In the genomic region with DNA sequence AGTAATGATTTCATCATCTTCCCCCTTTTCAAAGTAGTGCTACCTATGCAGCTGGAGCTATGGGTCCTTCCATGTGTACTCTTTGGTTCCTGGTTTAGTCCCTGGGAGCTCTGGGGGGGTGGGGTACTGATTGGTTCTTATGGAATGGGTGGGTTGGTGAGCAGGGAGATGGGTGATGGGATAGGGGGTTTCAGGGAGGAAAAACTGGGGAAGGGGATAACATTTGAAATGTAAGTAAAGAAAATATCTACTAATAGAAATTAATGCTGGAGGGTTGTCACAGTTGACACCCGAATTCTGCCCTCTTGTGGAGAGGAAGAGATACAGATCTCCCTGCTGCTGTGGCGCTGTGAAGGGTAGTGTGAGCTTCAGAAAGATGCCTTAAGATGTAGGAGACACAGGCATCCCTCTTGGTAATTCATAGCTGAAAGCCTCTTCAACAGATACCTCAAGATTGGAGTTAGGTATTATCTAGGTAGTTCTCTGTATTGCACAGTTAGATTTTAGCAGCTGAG, we compare ENCODE assay signal across 15 mouse cellular contexts. TPM values are rescaled to one million over a fixed set of nuclear protein-coding genes. Genes with fewer than 3 reads are reported as not detected.
A peak's percentile ranks its signal among the peaks of the same experiment; 100 is the strongest.
DNase-seq lines count a peak whose midpoint lies in the region; ATAC-seq lines count a peak whose summit lies in the region.
"Had no signal": no experiment of that assay in that cellular context is flagged by ENCODE, and none has a peak within 500 bp of the region (broad histone marks: within the 10 kb centered on the region; RNA-seq: fewer than 3 reads in every experiment).

No protein-coding gene starts in this region.

- no peak overlapping the region for H3K27ac ChIP-seq in heart, embryonic 11.5 days (ENCODE audit: low read depth, low read length)
- no peak overlapping the region for H3K27ac ChIP-seq in midbrain, embryonic 15.5 days
- H3K27ac ChIP-seq: forebrain, embryonic 15.5 days; heart, embryonic 13.5 days; liver, embryonic 15.5 days; midbrain, embryonic 13.5 days had no signal

- H3K36me3 ChIP-seq in heart, embryonic 11.5 days (ENCODE audit: control insufficient read depth, insufficient read depth, low read length), result no peaks in the 10 kb centered on the region
- H3K36me3 ChIP-seq in midbrain, embryonic 15.5 days (replicated peaks), result no peaks in the 10 kb centered on the region
- H3K36me3 ChIP-seq: forebrain, embryonic 15.5 days; heart, embryonic 13.5 days; liver, embryonic 15.5 days; midbrain, embryonic 13.5 days had no signal

- ATAC-seq in heart, embryonic 11.5 days (replicated peaks; ENCODE audit: insufficient number of reproducible peaks, low FRiP score, low TSS enrichment), result no peak
- no peak for ATAC-seq in midbrain, embryonic 15.5 days (replicated peaks)
- ATAC-seq: forebrain, embryonic 15.5 days; midbrain, embryonic 13.5 days had no signal

- H3K4me2 ChIP-seq in heart, embryonic 11.5 days, result no peak overlapping the region
- H3K4me2 ChIP-seq in midbrain, embryonic 15.5 days, result no peak overlapping the region
- H3K4me2 ChIP-seq: forebrain, embryonic 15.5 days; heart, embryonic 13.5 days; liver, embryonic 15.5 days; midbrain, embryonic 13.5 days had no signal

- H3K9ac ChIP-seq in heart, embryonic 11.5 days (ENCODE audit: low read depth, low read length), result no peak overlapping the region
- no peak overlapping the region for H3K9ac ChIP-seq in midbrain, embryonic 15.5 days
- H3K9ac ChIP-seq: forebrain, embryonic 15.5 days; heart, embryonic 13.5 days; liver, embryonic 15.5 days; midbrain, embryonic 13.5 days had no signal

- H3K4me1 ChIP-seq in heart, embryonic 11.5 days (ENCODE audit: control insufficient read depth, insufficient read depth, low read length), result no peaks in the 10 kb centered on the region
- no peaks in the 10 kb centered on the region for H3K4me1 ChIP-seq in midbrain, embryonic 15.5 days
- H3K4me1 ChIP-seq: forebrain, embryonic 15.5 days; heart, embryonic 13.5 days; liver, embryonic 15.5 days; midbrain, embryonic 13.5 days had no signal

- H3K4me3 ChIP-seq in heart, embryonic 11.5 days (ENCODE audit: low read depth, low read length), result no peak overlapping the region
- H3K4me3 ChIP-seq in midbrain, embryonic 15.5 days, result no peak overlapping the region
- H3K4me3 ChIP-seq: forebrain, embryonic 15.5 days; heart, embryonic 13.5 days; liver, embryonic 15.5 days; midbrain, embryonic 13.5 days had no signal

- 39% methylated on average over 2 of the region's 2 CpGs for WGBS in heart, embryonic 11.5 days (ENCODE audit: insufficient replicate concordance)
- WGBS in midbrain, embryonic 15.5 days, result 44% methylated on average over 2 of the region's 2 CpGs

- H3K9me3 ChIP-seq in heart, embryonic 11.5 days (replicated peaks; ENCODE audit: control insufficient read depth, low read length), result no peaks in the 10 kb centered on the region
- H3K9me3 ChIP-seq in midbrain, embryonic 15.5 days, result 0 out of 2 replicates have a peak, but pooled peaks cover 5% of the 10 kb centered on the region
- H3K9me3 ChIP-seq: heart, embryonic 13.5 days; liver, embryonic 15.5 days had no signal

- DNase-seq in heart, adult 11 months, result peak; percentile 67
- peak; percentile 0 for DNase-seq in retina, adult 2 months (ENCODE audit: low read depth, low spot score)
- no peak for DNase-seq in retina, postnatal 1 day
- DNase-seq in brain, adult 2 months (ENCODE audit: low read depth, low spot score), result peak; percentile 35
- peak; percentile 46 for DNase-seq in thymus, postnatal 4 days
- no peak for DNase-seq in Muller cell, postnatal 12 days (ENCODE audit: inconsistent ontology term)

- H3K27me3 ChIP-seq in heart, embryonic 11.5 days (ENCODE audit: control insufficient read depth, insufficient read depth, low read length), result no peaks in the 10 kb centered on the region
- no peaks in the 10 kb centered on the region for H3K27me3 ChIP-seq in midbrain, embryonic 15.5 days (replicated peaks)
- H3K27me3 ChIP-seq: forebrain, embryonic 15.5 days; heart, embryonic 13.5 days; liver, embryonic 15.5 days; midbrain, embryonic 13.5 days had no signal

RNA-seq across cellular contexts. Expression of gene Adam6b, which starts 4.3 kb away (rescaled TPM):
- polyA plus RNA-seq in heart, embryonic 11.5 days (2014; fragmentation: Nextera tagmentation; extraction: Ambion mirVana), result not detected in 2 replicates
- not detected in 2 replicates for polyA plus RNA-seq in midbrain, embryonic 15.5 days (2015; fragmentation: Nextera tagmentation; extraction: Ambion mirVana)
- polyA plus RNA-seq: embryonic facial prominence, embryonic 11.5 days; forebrain, embryonic 15.5 days; heart, embryonic 13.5 days; intestine, embryonic 14.5 days; liver, embryonic 15.5 days; midbrain, embryonic 13.5 days; stomach, embryonic 14.5 days had no signal

RNA-seq across cellular contexts. Expression of gene Adam6a, which starts 58.7 kb away (rescaled TPM):
- polyA plus RNA-seq in heart, embryonic 11.5 days (2014; fragmentation: Nextera tagmentation; extraction: Ambion mirVana), result not detected in 2 replicates
- polyA plus RNA-seq in midbrain, embryonic 15.5 days (2015; fragmentation: Nextera tagmentation; extraction: Ambion mirVana), result not detected in 2 replicates
- polyA plus RNA-seq: embryonic facial prominence, embryonic 11.5 days; forebrain, embryonic 15.5 days; heart, embryonic 13.5 days; intestine, embryonic 14.5 days; liver, embryonic 15.5 days; midbrain, embryonic 13.5 days; stomach, embryonic 14.5 days had no signal

Comparison
In these comparisons a context has a peak if more than half of its experiments do, and no peak if none do; other contexts are left out.
1. DNase-seq: peak in heart, adult 11 months (single experiment), retina, adult 2 months (single experiment), brain, adult 2 months (single experiment) and thymus, postnatal 4 days (single experiment); none in retina, postnatal 1 day (single experiment) and Muller cell, postnatal 12 days (single experiment).